Mouse (Mus musculus) lung, adult 2 months (tissue): Measurements from ENCODE around the gene Tnnc1.

ENCODE experiments used
- CTCF ChIP-seq: fragments of 200-500 bp; IDR thresholded peaks from 2 replicates; pipeline ENCODE4 v1.5.1; 2011; ENCODE audit warnings: mild to moderate bottlenecking, low read length, control low read depth; ENCODE audit not compliant: insufficient read depth
- POLR2A ChIP-seq: fragments of 200-500 bp; IDR thresholded peaks from 2 replicates; pipeline ENCODE4 v1.6.1; 2011; ENCODE audit warnings: low read depth, mild to moderate bottlenecking, control low read depth, low read length, borderline replicate concordance; ENCODE audit errors: extremely low read depth

- no peak for TF ChIP-seq CTCF
- no peak for TF ChIP-seq POLR2A
Observed at GRCm38 (mm10) chr14:31209133-31209557, 1.0 kb downstream of the Tnnc1 start.
